Mouse (Mus musculus): ENCODE results near the gene Dffa.

- no peak for TF ChIP-seq CTCF (IDR thresholded peaks at IDR 0.05; ENCODE audit: control insufficient read depth, insufficient read depth, low read length)
- TF ChIP-seq POLR2A (IDR thresholded peaks at IDR 0.05; ENCODE audit: borderline replicate concordance, control insufficient read depth, low read depth, low read length) = no peak
Measured at GRCm38 (mm10) chr4:149166957-149167611, 63.1 kb downstream of the Dffa start.

Measured in bone marrow, adult 2 months (tissue).